12 mouse cellular contexts compared by ENCODE assay signal in the genomic region with DNA sequence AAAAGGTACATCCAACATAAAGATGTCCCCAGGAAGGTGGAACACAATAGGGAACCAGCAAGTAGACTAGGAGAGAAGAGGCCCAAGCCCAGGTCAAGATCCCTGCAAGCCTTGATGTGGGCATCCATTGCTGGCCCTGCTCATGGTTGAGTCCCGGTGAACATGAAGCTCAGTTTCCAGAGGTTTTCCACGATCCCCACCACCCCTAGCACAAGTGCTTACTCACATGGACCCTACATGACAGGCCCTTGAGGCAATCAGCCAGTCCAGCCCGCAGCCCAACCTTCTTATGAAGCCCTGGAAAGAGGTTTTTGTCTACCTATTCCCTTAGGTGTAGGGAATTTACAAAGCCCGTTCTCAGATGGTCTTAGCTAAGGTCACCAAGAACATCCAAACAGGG. TPM values are rescaled to one million over a fixed set of nuclear protein-coding genes. Genes with fewer than 3 reads are reported as not detected.
DNase-seq lines count a peak whose midpoint lies in the region; ATAC-seq and TF ChIP-seq lines count a peak whose summit lies in the region.
"Had no signal": no experiment of that assay in that cellular context is flagged by ENCODE, and none has a peak within 500 bp of the region (broad histone marks: within the 10 kb centered on the region; RNA-seq: fewer than 3 reads in every experiment).

No protein-coding gene starts in this region.

- no peaks in the 10 kb centered on the region for H3K27me3 ChIP-seq in forebrain, postnatal 0 days (ENCODE audit: insufficient read depth, low read length)
- peaks cover 61% of the 10 kb centered on the region for H3K27me3 ChIP-seq in midbrain, embryonic 10.5 days (ENCODE audit: low read depth, poor library complexity, severe bottlenecking)

- intact Hi-C loops in heart, postnatal 36 days (cut with DNase I), result no loop called here

- no peak overlapping the region for H3K9ac ChIP-seq in ES-E14 (ENCODE audit: insufficient read depth, low read depth, low read length, poor library complexity, severe bottlenecking)
- H3K9ac ChIP-seq in forebrain, postnatal 0 days, result peak overlapping the region; percentile 76
- H3K9ac ChIP-seq: liver, embryonic 12.5 days had no signal

- peak overlapping the region; percentile 81 for H3K4me2 ChIP-seq in forebrain, postnatal 0 days (ENCODE audit: low read depth)

- no peak for TF ChIP-seq CTCF in forebrain, postnatal 0 days (IDR thresholded peaks at IDR 0.05; ENCODE audit: low read depth)

- H3K4me3 ChIP-seq in ES-E14 (ENCODE audit: insufficient read depth in 1 of 2, low read depth in 1 of 2, low read length in 2 of 2, poor library complexity in 1 of 2, severe bottlenecking in 1 of 2), result peak overlapping the region; percentile 62 to 70; a peak in 3 of 4 replicates
- peak overlapping the region; percentile 51 for H3K4me3 ChIP-seq in forebrain, postnatal 0 days (ENCODE audit: low read depth, low read length)
- H3K4me3 ChIP-seq in midbrain, embryonic 10.5 days, result peak overlapping the region; percentile 55

- H3K9me3 ChIP-seq in ES-E14 (ENCODE audit: control insufficient read depth, insufficient read depth, low read depth, low read length), result no peaks in the 10 kb centered on the region
- H3K9me3 ChIP-seq in forebrain, postnatal 0 days (ENCODE audit: low read length), result no peaks in the 10 kb centered on the region
- no peaks in the 10 kb centered on the region for H3K9me3 ChIP-seq in midbrain, embryonic 10.5 days (replicated peaks)
- H3K9me3 ChIP-seq: liver, embryonic 12.5 days; megakaryocyte, embryonic 14.5 days had no signal

- in situ Hi-C loops in ES-E14 (cut with MboI; ENCODE audit: low sequenced_read_pairs in 2 of 2, unreplicated experiment in 2 of 2), result no loop called here

- peaks cover 0 to 3% of the 10 kb centered on the region in 2 experiments; a peak in 1 of 4 replicates for H3K4me1 ChIP-seq in ES-E14 (ENCODE audit: control insufficient read depth in 2 of 2, insufficient read depth in 2 of 2, low read length in 2 of 2, poor library complexity in 1 of 2)
- H3K4me1 ChIP-seq in forebrain, postnatal 0 days (ENCODE audit: insufficient read depth), result peaks cover 48% of the 10 kb centered on the region
- peaks cover 30% of the 10 kb centered on the region for H3K4me1 ChIP-seq in midbrain, embryonic 10.5 days
- H3K4me1 ChIP-seq: liver, embryonic 12.5 days had no signal

- H3K36me3 ChIP-seq in ES-E14 (ENCODE audit: control insufficient read depth, insufficient read depth, low read length, poor library complexity, severe bottlenecking), result no peaks in the 10 kb centered on the region
- peaks cover 7% of the 10 kb centered on the region for H3K36me3 ChIP-seq in forebrain, postnatal 0 days (ENCODE audit: insufficient read depth)
- no peaks in the 10 kb centered on the region for H3K36me3 ChIP-seq in midbrain, embryonic 10.5 days
- H3K36me3 ChIP-seq: liver, embryonic 12.5 days had no signal

- DNase-seq in heart, adult 11 months, result peak; percentile 93
- no peak for DNase-seq in heart, postnatal 36 days
- no peak for DNase-seq in ES-E14 (ENCODE audit: low read depth, low spot score)
- DNase-seq in forebrain, postnatal 0 days, result no peak
- no peak for DNase-seq in midbrain, embryonic 10.5 days (ENCODE audit: low spot score)
- no peak for DNase-seq in urinary bladder, adult 18-20 months (ENCODE audit: low spot score in 2 of 2)

- WGBS in forebrain, postnatal 0 days, result 80% methylated on average over 4 of the region's 4 CpGs
- WGBS in midbrain, embryonic 10.5 days, result 82% methylated on average over 4 of the region's 4 CpGs

- ATAC-seq in forebrain, postnatal 0 days, result no peak
- no peak for ATAC-seq in megakaryocyte progenitor cell, adult 5-6 weeks (replicated peaks; ENCODE audit: poor library complexity)
- ATAC-seq in erythroblast, adult 5-6 weeks (replicated peaks; ENCODE audit: low FRiP score, poor library complexity, severe bottlenecking), result no peak
- ATAC-seq: liver, embryonic 12.5 days had no signal

- H3K27ac ChIP-seq in ES-E14 (ENCODE audit: insufficient read depth, low read depth, low read length, poor library complexity, severe bottlenecking), result no peak overlapping the region
- peak overlapping the region; percentile 83 for H3K27ac ChIP-seq in forebrain, postnatal 0 days (ENCODE audit: low read depth, low read length)
- H3K27ac ChIP-seq in midbrain, embryonic 10.5 days (replicated peaks), result no peak overlapping the region
- H3K27ac ChIP-seq: liver, embryonic 12.5 days had no signal

TF ChIP-seq in ES-E14, 5 proteins besides CTCF, POLR2A, EP300 and RAD21:
- no peak for TF ChIP-seq CHD2 (IDR thresholded peaks at IDR 0.05; ENCODE audit: low read depth, low read length)
- no peak for TF ChIP-seq ZC3H11A (IDR thresholded peaks at IDR 0.05; ENCODE audit: borderline replicate concordance, low read depth, low read length)
- TF ChIP-seq HCFC1 (IDR thresholded peaks at IDR 0.05; ENCODE audit: borderline replicate concordance, insufficient read depth, low read length), result no peak
- TF ChIP-seq MAFK (IDR thresholded peaks at IDR 0.05; ENCODE audit: insufficient read depth, low read depth, low read length), result no peak
- no peak for TF ChIP-seq ZNF384 (IDR thresholded peaks at IDR 0.05; ENCODE audit: low read depth, low read length)

RNA-seq across cellular contexts. Expression of a gene that starts 0.4 kb away (rescaled TPM):
- total RNA-seq in heart, postnatal 36 days (2021), result 1,000 to 10,000 TPM; 1,480 to 1,577 TPM
- 0.76 and 0.95 TPM in 2 replicates for total RNA-seq in ES-E14 (2012; rRNA removed)
- total RNA-seq in forebrain, postnatal 0 days (2014; rRNA removed), result 215 and 218 TPM in 2 replicates
- 12.8 and 17.5 TPM in 2 replicates for polyA plus RNA-seq in forebrain, postnatal 0 days (2015; fragmentation: Nextera tagmentation; extraction: Ambion mirVana)
- polyA plus RNA-seq in midbrain, embryonic 10.5 days (2016; fragmentation: Nextera tagmentation; extraction: Ambion mirVana), result 0.29 TPM in 1 of 2 replicates, not detected in the other
- total RNA-seq in megakaryocyte progenitor cell, adult 5-6 weeks (2015), result not detected in 2 replicates
- not detected in 2 replicates for total RNA-seq in megakaryocyte progenitor cell, adult 5-6 weeks (2017)
- total RNA-seq in erythroblast, adult 5-6 weeks (2015; ENCODE audit: low replicate concordance), result not detected in 2 replicates
- not detected in 2 replicates for total RNA-seq in erythroblast, adult 5-6 weeks (2017; ENCODE audit: low replicate concordance)
- polyA plus RNA-seq: liver, embryonic 12.5 days had no signal

RNA-seq across cellular contexts. Expression of a gene that starts 22.1 kb away (rescaled TPM):
- not detected for total RNA-seq in heart, postnatal 36 days (2021)
- total RNA-seq in ES-E14 (2012; rRNA removed), result 4.6 and 11.6 TPM in 2 replicates
- 113 and 134 TPM in 2 replicates for total RNA-seq in forebrain, postnatal 0 days (2014; rRNA removed)
- 24.7 and 31.7 TPM in 2 replicates for polyA plus RNA-seq in forebrain, postnatal 0 days (2015; fragmentation: Nextera tagmentation; extraction: Ambion mirVana)
- 3.5 and 9.7 TPM in 2 replicates for polyA plus RNA-seq in midbrain, embryonic 10.5 days (2016; fragmentation: Nextera tagmentation; extraction: Ambion mirVana)
- total RNA-seq in megakaryocyte progenitor cell, adult 5-6 weeks (2015), result not detected in 2 replicates
- total RNA-seq in megakaryocyte progenitor cell, adult 5-6 weeks (2017), result not detected in 2 replicates
- total RNA-seq in erythroblast, adult 5-6 weeks (2015; ENCODE audit: low replicate concordance), result not detected in 2 replicates
- not detected in 2 replicates for total RNA-seq in erythroblast, adult 5-6 weeks (2017; ENCODE audit: low replicate concordance)

RNA-seq across cellular contexts. Expression of a gene that starts 29.9 kb away (rescaled TPM):
- 10 to 100 TPM; 49.4 to 52.6 TPM for total RNA-seq in heart, postnatal 36 days (2021)
- total RNA-seq in ES-E14 (2012; rRNA removed), result 67.1 and 71.8 TPM in 2 replicates
- 239 and 264 TPM in 2 replicates for total RNA-seq in forebrain, postnatal 0 days (2014; rRNA removed)
- polyA plus RNA-seq in forebrain, postnatal 0 days (2015; fragmentation: Nextera tagmentation; extraction: Ambion mirVana), result 402 and 447 TPM in 2 replicates
- polyA plus RNA-seq in midbrain, embryonic 10.5 days (2016; fragmentation: Nextera tagmentation; extraction: Ambion mirVana), result 375 and 418 TPM in 2 replicates
- total RNA-seq in megakaryocyte progenitor cell, adult 5-6 weeks (2015), result 85.7 and 109 TPM in 2 replicates
- total RNA-seq in megakaryocyte progenitor cell, adult 5-6 weeks (2017), result 68.8 and 73.0 TPM in 2 replicates
- total RNA-seq in erythroblast, adult 5-6 weeks (2015; ENCODE audit: low replicate concordance), result 45.6 and 74.6 TPM in 2 replicates
- total RNA-seq in erythroblast, adult 5-6 weeks (2017; ENCODE audit: low replicate concordance), result 3.9 and 6.9 TPM in 2 replicates

RNA-seq across cellular contexts. Expression of a gene that starts 45.4 kb away (rescaled TPM):
- total RNA-seq in heart, postnatal 36 days (2021), result under 1 TPM in 1 of 2 experiments, not detected in 1; 0.05 TPM
- total RNA-seq in ES-E14 (2012; rRNA removed), result 0.11 and 0.22 TPM in 2 replicates
- total RNA-seq in forebrain, postnatal 0 days (2014; rRNA removed), result not detected in 2 replicates
- polyA plus RNA-seq in forebrain, postnatal 0 days (2015; fragmentation: Nextera tagmentation; extraction: Ambion mirVana), result not detected in 2 replicates
- polyA plus RNA-seq in midbrain, embryonic 10.5 days (2016; fragmentation: Nextera tagmentation; extraction: Ambion mirVana), result 0.07 TPM in 1 of 2 replicates, not detected in the other
- total RNA-seq in megakaryocyte progenitor cell, adult 5-6 weeks (2015), result not detected in 2 replicates
- not detected in 2 replicates for total RNA-seq in megakaryocyte progenitor cell, adult 5-6 weeks (2017)
- 0.21 TPM in 1 of 2 replicates, not detected in the other for total RNA-seq in erythroblast, adult 5-6 weeks (2015; ENCODE audit: low replicate concordance)
- total RNA-seq in erythroblast, adult 5-6 weeks (2017; ENCODE audit: low replicate concordance), result 0.14 TPM in 1 of 2 replicates, not detected in the other
- total RNA-seq: adrenal gland, postnatal 25 days; layer of hippocampus, adult 8-10 months had no signal

RNA-seq across cellular contexts. Expression of a gene that starts 55.8 kb away (rescaled TPM):
- total RNA-seq in heart, postnatal 36 days (2021), result under 1 TPM; 0.14 to 0.49 TPM
- total RNA-seq in ES-E14 (2012; rRNA removed), result 0.67 and 0.79 TPM in 2 replicates
- total RNA-seq in forebrain, postnatal 0 days (2014; rRNA removed), result 0.15 and 0.43 TPM in 2 replicates
- polyA plus RNA-seq in forebrain, postnatal 0 days (2015; fragmentation: Nextera tagmentation; extraction: Ambion mirVana), result 0.10 TPM in 1 of 2 replicates, not detected in the other
- polyA plus RNA-seq in midbrain, embryonic 10.5 days (2016; fragmentation: Nextera tagmentation; extraction: Ambion mirVana), result 0.10 and 0.20 TPM in 2 replicates
- total RNA-seq in megakaryocyte progenitor cell, adult 5-6 weeks (2015), result not detected in 2 replicates
- not detected in 2 replicates for total RNA-seq in megakaryocyte progenitor cell, adult 5-6 weeks (2017)
- not detected in 2 replicates for total RNA-seq in erythroblast, adult 5-6 weeks (2015; ENCODE audit: low replicate concordance)
- not detected in 2 replicates for total RNA-seq in erythroblast, adult 5-6 weeks (2017; ENCODE audit: low replicate concordance)

Comparison
In these comparisons a context has a peak if more than half of its experiments do, and no peak if none do; other contexts are left out.
1. RNA of a gene that starts 0.4 kb away (total RNA-seq): 1,480 to 1,577 TPM in heart, postnatal 36 days and 215 to 218 TPM in forebrain, postnatal 0 days; 0.76 to 0.95 TPM in ES-E14, not detected in megakaryocyte progenitor cell, adult 5-6 weeks and not detected in erythroblast, adult 5-6 weeks; every median in the first group is over 100 times any median in the second.
2. Peak in every context shown above with its lines, with median percentiles within 50 percentile points of each other: H3K4me3 ChIP-seq.